Mouse (Mus musculus): Measurements from ENCODE around the gene Abcg2. TPM values are rescaled to one million over a fixed set of nuclear protein-coding genes. Genes with fewer than 3 reads are reported as not detected.
A peak's percentile ranks its signal among the peaks of the same experiment; 100 is the strongest.

Abcg2 gene
- polyA plus RNA-seq, 1 experiment from 2014 or later: 135 TPM

GRCm38 (mm10) chr6:58644586-58644985 lies 60.3 kb downstream of the Abcg2 start:
- Histone ChIP-seq H3K36me3 (ENCODE audit: control insufficient read depth, insufficient read depth, low read length) (no peaks in the 10 kb centered on the region), H3K27me3 (replicated peaks; ENCODE audit: control insufficient read depth, insufficient read depth, low read length) (no peaks in the 10 kb centered on the region), H3K9me3 (ENCODE audit: control insufficient read depth, low read length) (no peaks in the 10 kb centered on the region), H3K4me2 (peak overlapping the region; percentile 48), H3K27ac (ENCODE audit: low read depth, low read length) (no peak overlapping the region), H3K4me3 (ENCODE audit: low read depth, low read length) (peak overlapping the region; percentile 9; the same call in 1 of the 2 replicates), H3K4me1 (replicated peaks; ENCODE audit: control insufficient read depth, insufficient read depth, low read length) (peaks cover 40% of the 10 kb centered on the region), H3K9ac (ENCODE audit: low read depth, low read length) (no peak overlapping the region)
- ATAC-seq (replicated peaks; ENCODE audit: low FRiP score) (no peak), DNase-seq (ENCODE audit: low spot score) (no peak)
- WGBS: 55% methylated on average over 2 of the region's 2 CpGs

GRCm38 (mm10) chr6:58648100-58648749 lies 63.9 kb downstream of the Abcg2 start:
- Histone ChIP-seq H3K9me3 (ENCODE audit: control insufficient read depth, low read length) (no peaks in the 10 kb centered on the region), H3K4me2 (peak overlapping the region; percentile 47), H3K4me1 (replicated peaks; ENCODE audit: control insufficient read depth, insufficient read depth, low read length) (peaks cover 55% of the 10 kb centered on the region), H3K36me3 (ENCODE audit: control insufficient read depth, insufficient read depth, low read length) (no peaks in the 10 kb centered on the region), H3K27me3 (replicated peaks; ENCODE audit: control insufficient read depth, insufficient read depth, low read length) (no peaks in the 10 kb centered on the region), H3K9ac (ENCODE audit: low read depth, low read length) (no peak overlapping the region), H3K27ac (ENCODE audit: low read depth, low read length) (peak overlapping the region; percentile 72), H3K4me3 (ENCODE audit: low read depth, low read length) (no peak overlapping the region)
- 31% methylated on average over 3 of the region's 3 CpGs for WGBS
- DNase-seq (ENCODE audit: low spot score) (no peak), ATAC-seq (replicated peaks; ENCODE audit: low FRiP score) (peak; percentile 87)

GRCm38 (mm10) chr6:58650136-58650535 lies 65.8 kb downstream of the Abcg2 start:
- Histone ChIP-seq H3K27me3 (replicated peaks; ENCODE audit: control insufficient read depth, insufficient read depth, low read length) (no peaks in the 10 kb centered on the region), H3K4me1 (replicated peaks; ENCODE audit: control insufficient read depth, insufficient read depth, low read length) (peaks cover 45% of the 10 kb centered on the region), H3K4me3 (ENCODE audit: low read depth, low read length) (no peak overlapping the region), H3K36me3 (ENCODE audit: control insufficient read depth, insufficient read depth, low read length) (no peaks in the 10 kb centered on the region), H3K4me2 (no peak overlapping the region), H3K9me3 (ENCODE audit: control insufficient read depth, low read length) (no peaks in the 10 kb centered on the region), H3K27ac (ENCODE audit: low read depth, low read length) (no peak overlapping the region), H3K9ac (ENCODE audit: low read depth, low read length) (no peak overlapping the region)
- WGBS: 92% methylated on average over 3 of the region's 3 CpGs
- ATAC-seq (replicated peaks; ENCODE audit: low FRiP score): no peak
- DNase-seq (ENCODE audit: low spot score): no peak

- Histone ChIP-seq H3K27ac (ENCODE audit: low read depth, low read length) (no peak overlapping the region), H3K4me2 (no peak overlapping the region), H3K9me3 (ENCODE audit: control insufficient read depth, low read length) (no peaks in the 10 kb centered on the region), H3K4me3 (ENCODE audit: low read depth, low read length) (no peak overlapping the region), H3K9ac (ENCODE audit: low read depth, low read length) (no peak overlapping the region), H3K27me3 (replicated peaks; ENCODE audit: control insufficient read depth, insufficient read depth, low read length) (no peaks in the 10 kb centered on the region), H3K4me1 (replicated peaks; ENCODE audit: control insufficient read depth, insufficient read depth, low read length) (peaks cover 42% of the 10 kb centered on the region), H3K36me3 (ENCODE audit: control insufficient read depth, insufficient read depth, low read length) (peaks cover 3% of the 10 kb centered on the region; the same call in 1 of the 2 replicates)
- 34% methylated on average over 1 of the region's 1 CpGs for WGBS
- DNase-seq (ENCODE audit: low spot score) (no peak), ATAC-seq (replicated peaks; ENCODE audit: low FRiP score) (peak; percentile 13; the same call in 1 of the 2 replicates)
Observed at GRCm38 (mm10) chr6:58651038-58651437, 66.7 kb downstream of the Abcg2 start.

GRCm38 (mm10) chr6:58660951-58661575 lies 76.7 kb downstream of the Abcg2 start:
- Histone ChIP-seq H3K27ac (ENCODE audit: low read depth, low read length) (no peak overlapping the region), H3K9ac (ENCODE audit: low read depth, low read length) (no peak overlapping the region), H3K4me1 (replicated peaks; ENCODE audit: control insufficient read depth, insufficient read depth, low read length) (no peaks in the 10 kb centered on the region), H3K4me2 (no peak overlapping the region), H3K4me3 (ENCODE audit: low read depth, low read length) (no peak overlapping the region), H3K27me3 (replicated peaks; ENCODE audit: control insufficient read depth, insufficient read depth, low read length) (no peaks in the 10 kb centered on the region), H3K36me3 (ENCODE audit: control insufficient read depth, insufficient read depth, low read length) (no peaks in the 10 kb centered on the region; the same call in 1 of the 2 replicates), H3K9me3 (ENCODE audit: control insufficient read depth, low read length) (no peaks in the 10 kb centered on the region)
- DNase-seq (ENCODE audit: low spot score) (no peak), ATAC-seq (replicated peaks; ENCODE audit: low FRiP score) (no peak)
- 79% methylated on average over 3 of the region's 3 CpGs for WGBS

- WGBS: 75% methylated on average over 1 of the region's 1 CpGs
- Histone ChIP-seq H3K4me2 (no peak overlapping the region), H3K9ac (ENCODE audit: low read depth, low read length) (no peak overlapping the region), H3K36me3 (ENCODE audit: control insufficient read depth, insufficient read depth, low read length) (peaks cover 17% of the 10 kb centered on the region; the same call in 1 of the 2 replicates), H3K4me3 (ENCODE audit: low read depth, low read length) (no peak overlapping the region), H3K9me3 (ENCODE audit: control insufficient read depth, low read length) (no peaks in the 10 kb centered on the region), H3K27ac (ENCODE audit: low read depth, low read length) (no peak overlapping the region), H3K27me3 (replicated peaks; ENCODE audit: control insufficient read depth, insufficient read depth, low read length) (no peaks in the 10 kb centered on the region), H3K4me1 (replicated peaks; ENCODE audit: control insufficient read depth, insufficient read depth, low read length) (no peaks in the 10 kb centered on the region)
- DNase-seq (ENCODE audit: low spot score) (no peak), ATAC-seq (replicated peaks; ENCODE audit: low FRiP score) (no peak)
Observed at GRCm38 (mm10) chr6:58677802-58678201, 93.5 kb downstream of the Abcg2 start.

- peaks cover 20% of the 10 kb centered on the region; the same call in 1 of the 2 replicates for H3K36me3 ChIP-seq (ENCODE audit: control insufficient read depth, insufficient read depth, low read length)
- WGBS: 96% methylated on average over 3 of the region's 3 CpGs
- ATAC-seq (replicated peaks; ENCODE audit: low FRiP score) (no peak), DNase-seq (ENCODE audit: low spot score) (no peak)
- H3K4me2 ChIP-seq: no peak overlapping the region
- H3K9me3 ChIP-seq (ENCODE audit: control insufficient read depth, low read length): no peaks in the 10 kb centered on the region
- no peaks in the 10 kb centered on the region for H3K4me1 ChIP-seq (replicated peaks; ENCODE audit: control insufficient read depth, insufficient read depth, low read length)
- H3K9ac ChIP-seq (ENCODE audit: low read depth, low read length): no peak overlapping the region
- no peaks in the 10 kb centered on the region for H3K27me3 ChIP-seq (replicated peaks; ENCODE audit: control insufficient read depth, insufficient read depth, low read length)
- no peak overlapping the region for H3K27ac ChIP-seq (ENCODE audit: low read depth, low read length)
- no peak overlapping the region for H3K4me3 ChIP-seq (ENCODE audit: low read depth, low read length)
Observed at GRCm38 (mm10) chr6:58678530-58678929, 94.2 kb downstream of the Abcg2 start.

- Histone ChIP-seq H3K9ac (ENCODE audit: low read depth, low read length) (no peak overlapping the region), H3K9me3 (ENCODE audit: control insufficient read depth, low read length) (no peaks in the 10 kb centered on the region), H3K4me3 (ENCODE audit: low read depth, low read length) (no peak overlapping the region), H3K36me3 (ENCODE audit: control insufficient read depth, insufficient read depth, low read length) (peaks cover 8% of the 10 kb centered on the region; the same call in 1 of the 2 replicates), H3K4me1 (replicated peaks; ENCODE audit: control insufficient read depth, insufficient read depth, low read length) (no peaks in the 10 kb centered on the region), H3K4me2 (no peak overlapping the region), H3K27ac (ENCODE audit: low read depth, low read length) (no peak overlapping the region), H3K27me3 (replicated peaks; ENCODE audit: control insufficient read depth, insufficient read depth, low read length) (no peaks in the 10 kb centered on the region)
- 87% methylated on average over 2 of the region's 2 CpGs for WGBS
- ATAC-seq (replicated peaks; ENCODE audit: low FRiP score) (no peak), DNase-seq (ENCODE audit: low spot score) (no peak)
Observed at GRCm38 (mm10) chr6:58691584-58691983, 107.3 kb downstream of the Abcg2 start.

GRCm38 (mm10) chr6:58694257-58694656 lies 109.9 kb downstream of the Abcg2 start:
- 89% methylated on average over 2 of the region's 2 CpGs for WGBS
- DNase-seq (ENCODE audit: low spot score) (no peak), ATAC-seq (replicated peaks; ENCODE audit: low FRiP score) (no peak)
- Histone ChIP-seq H3K9ac (ENCODE audit: low read depth, low read length) (no peak overlapping the region), H3K9me3 (ENCODE audit: control insufficient read depth, low read length) (no peaks in the 10 kb centered on the region), H3K36me3 (ENCODE audit: control insufficient read depth, insufficient read depth, low read length) (peaks cover 4% of the 10 kb centered on the region; the same call in 1 of the 2 replicates), H3K4me2 (no peak overlapping the region), H3K27ac (ENCODE audit: low read depth, low read length) (no peak overlapping the region), H3K27me3 (replicated peaks; ENCODE audit: control insufficient read depth, insufficient read depth, low read length) (no peaks in the 10 kb centered on the region), H3K4me1 (replicated peaks; ENCODE audit: control insufficient read depth, insufficient read depth, low read length) (no peaks in the 10 kb centered on the region), H3K4me3 (ENCODE audit: low read depth, low read length) (no peak overlapping the region)
